Mouse (Mus musculus) olfactory bulb, adult 2 months (tissue): Measurements from ENCODE around the gene Myocos. TPM values are rescaled to one million over a fixed set of nuclear protein-coding genes. Genes with fewer than 3 reads are reported as not detected.
"Not testable (repeated sequence)": the region's sequence is repeated elsewhere in the genome, so short reads cannot be mapped to it uniquely, and the experiment has no call there.

ENCODE experiments used
- H3K27ac ChIP-seq: fragments of 200-500 bp; 2 replicates; pipeline ENCODE4 v1.5.1; 2012; ENCODE audit warnings: low read depth, low read length; ENCODE audit not compliant: insufficient read depth
- H3K4me1 ChIP-seq: fragments of 200-500 bp; 2 replicates; pipeline ENCODE4 v1.6.1; 2012; ENCODE audit warnings: low read length; ENCODE audit not compliant: control insufficient read depth, insufficient read depth
- H3K4me3 ChIP-seq: fragments of 200-500 bp; 2 replicates; pipeline ENCODE4 v1.5.1; 2012; ENCODE audit warnings: mild to moderate bottlenecking, low read depth, low read length, moderate library complexity; ENCODE audit not compliant: insufficient read depth
- CTCF ChIP-seq: fragments of 200-500 bp; IDR thresholded peaks from 2 replicates; pipeline ENCODE4 v1.5.1; 2012; ENCODE audit warnings: low read depth, mild to moderate bottlenecking, low read length, moderate library complexity; ENCODE audit not compliant: insufficient read depth
- POLR2A ChIP-seq: fragments of 200-500 bp; IDR thresholded peaks from 2 replicates; pipeline ENCODE4 v1.6.1; 2012; ENCODE audit warnings: mild to moderate bottlenecking, low read depth, low read length, moderate library complexity; ENCODE audit not compliant: insufficient read depth
- WGBS: fragments of 180-500 bp; shearing (Covaris S2); methylation state at CpG from one replicate; pipeline ENCODE4 v1.1.7; 2018; 5-methylcytosine and 5-hydroxymethylcytosine counted together
- polyA plus RNA-seq: library from polyadenylated mRNA; stranded (reverse); fragments of >200 nt; gene quantifications from 2 replicates; pipeline ENCODE4 v1.2.4, GENCODE M21; 2012; ENCODE audit warnings: low replicate concordance; ENCODE audit not compliant: missing spikeins, insufficient read depth, insufficient read length

The Myocos gene
- polyA plus RNA-seq, 1 experiment = not detected

GRCm38 (mm10) chr1:162646083-162646686 is 11.8 kb downstream of the Myocos start:
- WGBS = 86% methylated on average over 10 of the region's 10 CpGs

GRCm38 (mm10) chr1:162643752-162644151 is 14.3 kb downstream of the Myocos start:
- TF ChIP-seq POLR2A = no peak
- no peak for TF ChIP-seq CTCF
- Histone ChIP-seq H3K27ac (no peak overlapping the region), H3K4me3 (no peak overlapping the region), H3K4me1 (no peaks in the 10 kb centered on the region)
- WGBS = 34% methylated on average over 4 of the region's 4 CpGs

More at GRCm38 (mm10) chr1:162646083-162646686, 11.8 kb downstream of the Myocos start:
- Histone ChIP-seq H3K27ac (no peak overlapping the region), H3K4me3 (no peak overlapping the region), H3K4me1 (no peaks in the 10 kb centered on the region)
- TF ChIP-seq POLR2A (no peak), CTCF (no peak)

GRCm38 (mm10) chr1:162642591-162642990 is 15.4 kb downstream of the Myocos start:
- Histone ChIP-seq H3K4me3 (no peak overlapping the region), H3K4me1 (no peaks in the 10 kb centered on the region), H3K27ac (no peak overlapping the region)
- 72% methylated on average over 3 of the region's 3 CpGs for WGBS
- TF ChIP-seq CTCF (no peak), POLR2A (no peak)

GRCm38 (mm10) chr1:162639861-162640260 is 18.2 kb downstream of the Myocos start:
- 82% methylated on average over 1 of the region's 1 CpGs for WGBS
- H3K4me3 ChIP-seq = no peak overlapping the region
- H3K4me1 ChIP-seq = no peaks in the 10 kb centered on the region
- H3K27ac ChIP-seq = no peak overlapping the region
- no peak for TF ChIP-seq CTCF
- TF ChIP-seq POLR2A = no peak

GRCm38 (mm10) chr1:162639051-162639750 is 18.8 kb downstream of the Myocos start, which contains the start of gene Myoc:
Gene Myoc (plus strand): TSS chr1:162639155.
- no peak for TF ChIP-seq CTCF
- no peak for TF ChIP-seq POLR2A
- Histone ChIP-seq H3K4me1 (no peaks in the 10 kb centered on the region), H3K27ac (no peak within 1 kb of the TSS), H3K4me3 (no peak within 1 kb of the TSS)
- 82% methylated on average over 10 of the region's 10 CpGs for WGBS

- Histone ChIP-seq H3K27ac (no peak overlapping the region), H3K4me3 (no peak overlapping the region), H3K4me1 (no peaks in the 10 kb centered on the region)
- no peak for TF ChIP-seq POLR2A
- no peak for TF ChIP-seq CTCF
- WGBS = 96% methylated on average over 4 of the region's 4 CpGs
Measured at GRCm38 (mm10) chr1:162638535-162638934, 19.5 kb downstream of the Myocos start.

- Histone ChIP-seq H3K4me1 (no peaks in the 10 kb centered on the region), H3K27ac (no peak overlapping the region), H3K4me3 (no peak overlapping the region)
- TF ChIP-seq POLR2A (no peak), CTCF (no peak)
- WGBS = 82% methylated on average over 3 of the region's 3 CpGs
Measured at GRCm38 (mm10) chr1:162636516-162636915, 21.5 kb downstream of the Myocos start.

GRCm38 (mm10) chr1:162635291-162635931 is 22.6 kb downstream of the Myocos start:
- not testable (repeated sequence) for H3K4me1 ChIP-seq, H3K4me3 ChIP-seq, H3K27ac ChIP-seq
- 64% methylated on average over 1 of the region's 1 CpGs for WGBS

GRCm38 (mm10) chr1:162628326-162628725 is 29.7 kb downstream of the Myocos start:
- H3K4me1 ChIP-seq, H3K4me3 ChIP-seq, H3K27ac ChIP-seq: not testable (repeated sequence)
- WGBS = 97% methylated on average over 15 of the region's 15 CpGs

GRCm38 (mm10) chr1:162627821-162628220 is 30.2 kb downstream of the Myocos start:
- not testable (repeated sequence) for H3K27ac ChIP-seq, H3K4me1 ChIP-seq, H3K4me3 ChIP-seq
- WGBS = 58% methylated on average over 4 of the region's 4 CpGs
